Mouse (Mus musculus): ENCODE data around the gene Eif2ak4. TPM values are rescaled to one million over a fixed set of nuclear protein-coding genes. Genes with fewer than 3 reads are reported as not detected.
A peak's percentile ranks its signal among the peaks of the same experiment; 100 is the strongest.

Eif2ak4 gene
- polyA plus RNA-seq, 1 experiment from 2014 or later, result 9.8 TPM

DNA sequence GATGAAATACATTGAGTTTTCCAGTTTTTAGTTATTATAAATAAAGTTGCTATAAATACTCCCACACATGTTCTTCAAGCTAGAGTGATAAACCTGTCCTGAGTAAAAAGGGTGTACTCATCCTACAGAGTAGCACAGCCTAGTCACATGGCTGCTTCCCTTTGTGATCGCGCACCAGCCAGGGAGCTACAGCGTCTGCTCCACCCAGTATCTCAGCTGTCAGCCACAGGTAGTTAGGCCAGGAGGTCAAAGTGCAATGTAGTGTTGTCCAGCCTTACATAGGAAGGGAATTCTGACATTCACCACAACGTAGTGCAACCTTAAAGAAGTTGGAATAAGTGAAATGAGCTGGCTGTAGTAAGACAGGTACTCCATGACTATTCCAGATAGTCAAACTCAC is 17.1 kb downstream of the Eif2ak4 start:
- no peak for ATAC-seq (ENCODE audit: insufficient number of reproducible peaks, low FRiP score)
- H3K9me3 ChIP-seq (replicated peaks), result no peaks in the 10 kb centered on the region
- WGBS, result 87% methylated on average over 4 of the region's 4 CpGs
- H3K4me3 ChIP-seq, result no peak overlapping the region
- H3K4me1 ChIP-seq (replicated peaks), result no peaks in the 10 kb centered on the region
- H3K27ac ChIP-seq (ENCODE audit: poor library complexity, severe bottlenecking), result no peak overlapping the region
- H3K9ac ChIP-seq, result no peak overlapping the region
- H3K27me3 ChIP-seq (replicated peaks), result no peaks in the 10 kb centered on the region
- H3K4me2 ChIP-seq, result no peak overlapping the region
- peaks cover 41% of the 10 kb centered on the region for H3K36me3 ChIP-seq

DNA sequence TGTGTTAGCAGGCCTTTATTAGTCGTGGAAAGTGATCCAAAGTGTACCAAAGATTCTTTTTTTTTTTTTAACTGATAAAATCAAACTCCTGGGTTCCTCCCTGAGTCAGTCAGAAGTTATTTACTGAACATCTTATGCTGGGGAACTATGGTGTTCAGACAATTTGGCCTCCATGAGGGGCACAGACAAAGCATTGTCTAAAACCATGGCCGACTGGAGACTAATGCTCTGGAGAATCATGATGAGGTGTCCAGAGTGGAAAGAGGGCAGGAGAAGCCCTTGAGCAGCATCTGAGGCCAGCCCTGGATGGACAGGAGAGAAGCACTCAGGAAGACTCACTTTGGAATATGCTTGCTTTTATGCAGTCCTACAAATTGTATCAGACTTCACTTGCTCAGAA is 18.4 kb downstream of the Eif2ak4 start:
- no peak for ATAC-seq (ENCODE audit: insufficient number of reproducible peaks, low FRiP score)
- Histone ChIP-seq H3K4me1 (replicated peaks) (no peaks in the 10 kb centered on the region), H3K9ac (no peak overlapping the region), H3K4me2 (no peak overlapping the region), H3K27ac (ENCODE audit: poor library complexity, severe bottlenecking) (no peak overlapping the region), H3K9me3 (replicated peaks) (peaks cover 2% of the 10 kb centered on the region; the same call in 1 of the 2 replicates), H3K4me3 (no peak overlapping the region), H3K36me3 (peaks cover 45% of the 10 kb centered on the region), H3K27me3 (replicated peaks) (no peaks in the 10 kb centered on the region)
- WGBS, result 77% methylated on average over 2 of the region's 2 CpGs

DNA sequence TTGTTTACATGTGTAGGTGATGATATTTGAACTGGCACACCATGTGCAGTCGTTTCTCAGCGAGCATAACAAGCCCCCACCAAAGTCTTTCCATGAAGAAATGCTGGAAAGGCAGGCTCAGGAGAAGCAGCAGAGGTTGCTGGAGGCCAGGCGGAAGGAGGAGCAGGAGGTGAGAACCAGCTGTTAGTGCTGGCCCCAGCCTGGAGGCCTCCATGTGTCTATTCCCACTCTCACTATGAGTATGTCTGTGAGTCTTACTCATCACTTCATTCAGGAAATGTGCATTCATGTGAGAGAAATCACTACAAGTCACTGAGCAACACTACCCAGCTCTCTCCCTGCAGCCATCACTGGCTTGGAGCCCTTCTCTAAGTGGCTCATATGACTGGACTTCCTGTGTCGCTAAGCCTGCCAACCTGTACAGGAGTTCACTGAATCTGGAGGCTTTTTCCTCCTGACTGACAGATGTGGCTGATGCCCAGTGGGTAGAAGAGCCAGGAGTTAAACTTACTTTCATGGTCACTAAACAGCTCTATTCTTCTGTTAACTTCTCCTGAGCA is 20.0 kb downstream of the Eif2ak4 start:
- Histone ChIP-seq H3K27me3 (replicated peaks) (no peaks in the 10 kb centered on the region), H3K9me3 (replicated peaks) (peaks cover 6% of the 10 kb centered on the region; the same call in 1 of the 2 replicates), H3K9ac (no peak overlapping the region), H3K4me3 (no peak overlapping the region), H3K36me3 (peaks cover 55% of the 10 kb centered on the region), H3K4me1 (replicated peaks) (no peaks in the 10 kb centered on the region), H3K4me2 (no peak overlapping the region), H3K27ac (ENCODE audit: poor library complexity, severe bottlenecking) (no peak overlapping the region)
- no peak for ATAC-seq (ENCODE audit: insufficient number of reproducible peaks, low FRiP score)
- WGBS, result 73% methylated on average over 4 of the region's 4 CpGs

DNA sequence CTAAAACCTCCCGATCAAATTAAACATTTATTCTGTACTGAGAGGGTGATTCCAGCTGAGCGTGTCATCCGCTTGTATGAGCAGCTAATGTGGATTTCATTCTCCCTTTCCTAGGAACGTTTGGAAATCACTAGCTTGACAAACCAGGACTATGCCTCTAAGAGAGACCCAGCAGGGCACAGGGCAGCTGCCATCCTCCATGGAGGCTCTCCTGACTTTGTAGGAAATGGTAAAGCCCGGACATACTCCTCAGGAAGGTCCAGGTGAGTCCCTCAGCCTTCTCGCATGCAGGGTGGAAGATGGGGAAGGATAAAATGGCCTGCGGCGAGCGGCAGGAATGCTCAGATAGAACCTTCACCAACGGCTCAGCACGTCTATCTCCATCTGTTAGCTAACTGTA is 24.4 kb downstream of the Eif2ak4 start:
- Histone ChIP-seq H3K27ac (ENCODE audit: poor library complexity, severe bottlenecking) (no peak overlapping the region), H3K36me3 (peaks cover 73% of the 10 kb centered on the region), H3K9ac (no peak overlapping the region), H3K27me3 (replicated peaks) (no peaks in the 10 kb centered on the region), H3K4me3 (no peak overlapping the region), H3K4me2 (no peak overlapping the region), H3K9me3 (replicated peaks) (peaks cover 6% of the 10 kb centered on the region; the same call in 1 of the 2 replicates), H3K4me1 (replicated peaks) (no peaks in the 10 kb centered on the region)
- no peak for ATAC-seq (ENCODE audit: insufficient number of reproducible peaks, low FRiP score)
- 94% methylated on average over 11 of the region's 11 CpGs for WGBS

- Histone ChIP-seq H3K9ac (no peak overlapping the region), H3K36me3 (peaks cover 82% of the 10 kb centered on the region), H3K9me3 (replicated peaks) (peaks cover 6% of the 10 kb centered on the region; the same call in 1 of the 2 replicates), H3K27ac (ENCODE audit: poor library complexity, severe bottlenecking) (no peak overlapping the region), H3K27me3 (replicated peaks) (no peaks in the 10 kb centered on the region), H3K4me2 (no peak overlapping the region), H3K4me3 (no peak overlapping the region), H3K4me1 (replicated peaks) (no peaks in the 10 kb centered on the region)
- WGBS, result 80% methylated on average over 6 of the region's 6 CpGs
- ATAC-seq (ENCODE audit: insufficient number of reproducible peaks, low FRiP score), result no peak
These were observed 27.4 kb downstream of the Eif2ak4 start for GRCm38 (mm10) chr2:118415601-118416355.

DNA sequence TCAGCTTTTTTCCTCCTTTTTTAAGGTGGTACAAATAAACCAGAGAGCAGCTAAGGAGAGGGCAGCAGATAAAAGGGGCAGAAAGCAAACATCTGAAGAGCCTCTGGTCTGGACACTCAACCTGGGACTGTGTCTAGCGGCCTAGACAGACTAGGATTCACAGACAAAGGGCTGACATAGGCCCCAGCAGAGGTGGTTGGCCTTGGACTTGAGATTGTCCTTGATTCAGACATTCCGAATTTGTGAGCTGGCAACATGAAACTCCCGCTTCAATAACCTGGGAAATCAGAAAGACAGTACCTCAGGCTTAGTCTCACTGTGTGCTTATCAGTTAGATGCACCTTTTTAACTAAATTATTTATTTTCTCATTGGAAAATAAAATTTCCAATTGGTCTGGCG is 29.7 kb downstream of the Eif2ak4 start:
- Histone ChIP-seq H3K27ac (ENCODE audit: poor library complexity, severe bottlenecking) (no peak overlapping the region), H3K27me3 (replicated peaks) (no peaks in the 10 kb centered on the region), H3K4me2 (no peak overlapping the region), H3K9me3 (replicated peaks) (no peaks in the 10 kb centered on the region), H3K36me3 (peaks cover 78% of the 10 kb centered on the region), H3K4me3 (no peak overlapping the region), H3K9ac (no peak overlapping the region), H3K4me1 (replicated peaks) (no peaks in the 10 kb centered on the region)
- 76% methylated on average over 4 of the region's 4 CpGs for WGBS
- ATAC-seq (ENCODE audit: insufficient number of reproducible peaks, low FRiP score), result no peak

GRCm38 (mm10) chr2:118421951-118422350 is 33.5 kb downstream of the Eif2ak4 start:
- ATAC-seq (ENCODE audit: insufficient number of reproducible peaks, low FRiP score), result no peak
- no peak overlapping the region for H3K27ac ChIP-seq (ENCODE audit: poor library complexity, severe bottlenecking)
- H3K9me3 ChIP-seq (replicated peaks), result no peaks in the 10 kb centered on the region
- no peaks in the 10 kb centered on the region for H3K27me3 ChIP-seq (replicated peaks)
- no peak overlapping the region for H3K9ac ChIP-seq
- H3K36me3 ChIP-seq, result peaks cover 72% of the 10 kb centered on the region
- no peak overlapping the region for H3K4me2 ChIP-seq
- H3K4me3 ChIP-seq, result no peak overlapping the region
- H3K4me1 ChIP-seq (replicated peaks), result no peaks in the 10 kb centered on the region
- 83% methylated on average over 15 of the region's 15 CpGs for WGBS

DNA sequence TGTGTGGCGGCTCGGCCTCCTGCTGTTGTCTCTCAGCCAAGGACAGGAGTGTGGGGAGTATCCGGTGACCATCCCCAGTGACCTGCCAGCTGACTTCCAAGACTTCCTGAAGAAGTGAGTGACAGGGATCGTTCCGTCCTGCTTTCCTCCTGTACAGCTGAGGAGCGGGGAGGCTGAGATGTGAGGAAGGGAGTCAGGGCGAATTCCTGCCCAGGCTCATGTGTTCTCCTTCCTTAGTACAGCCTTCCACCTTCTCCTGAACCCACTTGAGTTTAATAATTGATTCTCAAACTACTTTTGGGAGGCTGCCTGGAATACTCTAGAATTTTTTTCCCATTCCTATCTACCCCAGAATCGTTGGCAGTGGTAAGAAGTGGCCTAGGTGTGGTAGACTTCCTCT is 34.0 kb downstream of the Eif2ak4 start:
- H3K27ac ChIP-seq (ENCODE audit: poor library complexity, severe bottlenecking), result no peak overlapping the region
- 84% methylated on average over 8 of the region's 8 CpGs for WGBS

GRCm38 (mm10) chr2:118428296-118428695 is 39.9 kb downstream of the Eif2ak4 start:
- no peaks in the 10 kb centered on the region for H3K4me1 ChIP-seq (replicated peaks)
- H3K27me3 ChIP-seq (replicated peaks), result no peaks in the 10 kb centered on the region
- peaks cover 73% of the 10 kb centered on the region for H3K36me3 ChIP-seq
- ATAC-seq (ENCODE audit: insufficient number of reproducible peaks, low FRiP score), result no peak
- no peak overlapping the region for H3K4me2 ChIP-seq
- no peaks in the 10 kb centered on the region for H3K9me3 ChIP-seq (replicated peaks)
- no peak overlapping the region for H3K9ac ChIP-seq
- H3K4me3 ChIP-seq, result no peak overlapping the region
- no peak overlapping the region for H3K27ac ChIP-seq (ENCODE audit: poor library complexity, severe bottlenecking)
- whole genome bisulfite sequencing, result 88% methylated on average over 6 of the region's 6 CpGs

More for the DNA sequence above, 34.0 kb downstream of the Eif2ak4 start:
- no peaks in the 10 kb centered on the region for H3K9me3 ChIP-seq (replicated peaks)
- no peak overlapping the region for H3K4me2 ChIP-seq
- H3K27me3 ChIP-seq (replicated peaks), result no peaks in the 10 kb centered on the region
- ATAC-seq (ENCODE audit: insufficient number of reproducible peaks, low FRiP score), result no peak
- no peak overlapping the region for H3K9ac ChIP-seq
- no peaks in the 10 kb centered on the region for H3K4me1 ChIP-seq (replicated peaks)
- H3K4me3 ChIP-seq, result no peak overlapping the region
- peaks cover 72% of the 10 kb centered on the region for H3K36me3 ChIP-seq

DNA sequence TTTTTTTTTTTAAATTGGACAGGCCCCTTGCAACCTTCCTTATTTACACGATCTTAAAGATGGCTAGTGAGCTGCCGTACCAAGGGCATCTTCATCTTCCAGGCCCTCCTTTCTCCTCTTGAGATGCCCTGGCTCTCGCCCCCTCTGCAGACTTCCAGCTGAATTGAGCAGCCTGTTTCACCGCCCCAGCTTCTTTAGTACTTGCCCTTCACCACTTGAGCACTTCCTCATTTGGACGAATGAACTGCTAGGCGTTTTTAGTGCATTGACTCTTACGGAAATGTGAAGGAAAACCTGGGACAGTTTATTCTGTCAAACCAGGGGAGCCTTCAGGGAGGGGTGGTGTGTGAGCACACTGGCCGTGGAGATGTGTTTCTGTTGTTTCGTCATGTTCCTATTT is 40.9 kb downstream of the Eif2ak4 start:
- Histone ChIP-seq H3K4me2 (no peak overlapping the region), H3K36me3 (peaks cover 82% of the 10 kb centered on the region), H3K9ac (no peak overlapping the region), H3K9me3 (replicated peaks) (no peaks in the 10 kb centered on the region), H3K27me3 (replicated peaks) (no peaks in the 10 kb centered on the region), H3K27ac (ENCODE audit: poor library complexity, severe bottlenecking) (no peak overlapping the region), H3K4me3 (no peak overlapping the region), H3K4me1 (replicated peaks) (no peaks in the 10 kb centered on the region)
- ATAC-seq (ENCODE audit: insufficient number of reproducible peaks, low FRiP score), result no peak
- WGBS, result 80% methylated on average over 9 of the region's 9 CpGs

DNA sequence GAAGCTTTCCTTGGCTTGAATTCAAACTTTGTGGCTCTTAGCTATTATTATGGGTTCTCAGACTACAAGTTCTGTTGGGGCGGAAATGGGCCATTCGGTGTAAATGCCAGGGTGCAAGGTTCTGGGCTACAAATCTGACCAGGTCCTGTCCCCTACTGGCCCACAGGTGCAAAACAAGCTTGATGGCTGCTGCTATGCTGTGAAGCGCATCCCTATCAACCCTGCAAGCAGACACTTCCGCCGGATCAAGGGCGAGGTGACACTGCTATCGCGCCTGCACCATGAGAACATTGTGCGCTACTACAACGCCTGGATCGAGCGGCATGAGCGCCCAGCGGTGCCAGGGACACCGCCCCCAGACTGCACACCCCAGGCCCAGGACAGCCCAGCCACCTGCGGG is 42.2 kb downstream of the Eif2ak4 start:
- Histone ChIP-seq H3K9ac (no peak overlapping the region), H3K27me3 (replicated peaks) (no peaks in the 10 kb centered on the region), H3K36me3 (peaks cover 81% of the 10 kb centered on the region), H3K4me2 (no peak overlapping the region), H3K4me1 (replicated peaks) (no peaks in the 10 kb centered on the region), H3K4me3 (no peak overlapping the region), H3K27ac (ENCODE audit: poor library complexity, severe bottlenecking) (no peak overlapping the region), H3K9me3 (replicated peaks) (no peaks in the 10 kb centered on the region)
- 70% methylated on average over 16 of the region's 16 CpGs for WGBS
- ATAC-seq (ENCODE audit: insufficient number of reproducible peaks, low FRiP score), result 0 out of 2 replicates have a peak, but pooled peaks have one; percentile 18
